Mouse (Mus musculus) c-Kit-positive CD71-negative TER-119-negative erythroid progenitor cells, embryonic 14.5 days (primary cell): ENCODE measurements around the gene Kdf1.
"Not testable (repeated sequence)": the region's sequence is repeated elsewhere in the genome, so short reads cannot be mapped to it uniquely, and the experiment has no call there.

Experiments used
- DNase-seq: peaks from one replicate; pipeline ENCODE4 v3.0.0-alpha.2; 2013; ENCODE audit warnings: low read depth

The Kdf1 gene

GRCm38 (mm10) chr4:133496738-133497445 is 21.9 kb upstream of the Kdf1 start:
- no peak for DNase-seq

- no peak for DNase-seq
These were observed 21.2 kb upstream of the Kdf1 start for GRCm38 (mm10) chr4:133497461-133498159.

GRCm38 (mm10) chr4:133498160-133498724 is 20.5 kb upstream of the Kdf1 start, which contains the start of gene Trnp1:
Gene Trnp1, minus strand, starts transcription at chr4:133498550.
- DNase-seq, result peak; percentile 45

- DNase-seq, result peak; percentile 30
These were observed 17.2 kb upstream of the Kdf1 start for GRCm38 (mm10) chr4:133501514-133501913.

GRCm38 (mm10) chr4:133504300-133504699 is 14.5 kb upstream of the Kdf1 start:
- DNase-seq, result no peak

GRCm38 (mm10) chr4:133504755-133505485 is 13.8 kb upstream of the Kdf1 start:
- DNase-seq, result no peak

GRCm38 (mm10) chr4:133506573-133506972 is 12.2 kb upstream of the Kdf1 start:
- no peak for DNase-seq

GRCm38 (mm10) chr4:133508990-133509389 is 9.8 kb upstream of the Kdf1 start:
- no peak for DNase-seq

GRCm38 (mm10) chr4:133511050-133511449 is 7.7 kb upstream of the Kdf1 start:
- no peak for DNase-seq

- DNase-seq, result not testable (repeated sequence)
These were observed 6.3 kb upstream of the Kdf1 start for GRCm38 (mm10) chr4:133512511-133512910.

- DNase-seq, result peak; percentile 67
These were observed 5.8 kb upstream of the Kdf1 start for GRCm38 (mm10) chr4:133512972-133513371.

- no peak for DNase-seq
These were observed 554 bp downstream of the Kdf1 start for GRCm38 (mm10) chr4:133519369-133519665.

GRCm38 (mm10) chr4:133521502-133521901 is 2.7 kb downstream of the Kdf1 start:
- no peak for DNase-seq

- DNase-seq, result no peak
These were observed 9.0 kb downstream of the Kdf1 start for GRCm38 (mm10) chr4:133527788-133528187.

GRCm38 (mm10) chr4:133532777-133533176 is 14.0 kb downstream of the Kdf1 start:
- no peak for DNase-seq

GRCm38 (mm10) chr4:133536081-133536480 is 17.3 kb downstream of the Kdf1 start:
- DNase-seq, result no peak

- no peak for DNase-seq
These were observed 17.9 kb downstream of the Kdf1 start for GRCm38 (mm10) chr4:133536652-133537051.

GRCm38 (mm10) chr4:133545272-133546231 is 26.8 kb downstream of the Kdf1 start, which contains the start of gene Nudc:
Gene Nudc, minus strand, starts transcription at chr4:133545996.
- peak; percentile 94 for DNase-seq

GRCm38 (mm10) chr4:133552029-133552428 is 33.3 kb downstream of the Kdf1 start:
- no peak for DNase-seq

GRCm38 (mm10) chr4:133552768-133553447 is 34.1 kb downstream of the Kdf1 start, which contains the start of gene Nr0b2:
Gene Nr0b2, plus strand, starts transcription at chr4:133553376.
- DNase-seq, result no peak
